Comparison of ENCODE assay signal across 8 mouse cellular contexts in genomic region chr10:67003743-67004526, GRCm38 (mm10).
DNase-seq lines count a peak whose midpoint lies in the region; ATAC-seq and TF ChIP-seq lines count a peak whose summit lies in the region.

No protein-coding gene starts in this region.

- TF ChIP-seq CTCF in spleen, adult 2 months (IDR thresholded peaks at IDR 0.05; ENCODE audit: extremely low read depth, insufficient read depth, insufficient read length, insufficient replicate concordance) = no peak

- peaks cover 31% of the 10 kb centered on the region for H3K27me3 ChIP-seq in erythroblast, embryonic 14.5 days (ENCODE audit: control insufficient read depth)
- no peaks in the 10 kb centered on the region for H3K27me3 ChIP-seq in intestine, embryonic 14.5 days (replicated peaks; ENCODE audit: control insufficient read depth, insufficient read depth, low read length)
- H3K27me3 ChIP-seq in limb, embryonic 15.5 days = no peaks in the 10 kb centered on the region
- no peaks in the 10 kb centered on the region for H3K27me3 ChIP-seq in midbrain, embryonic 14.5 days (ENCODE audit: control insufficient read depth, insufficient read depth, low read length)
- H3K27me3 ChIP-seq in spleen, adult 2 months (ENCODE audit: control insufficient read depth, insufficient read depth, low read length) = no peaks in the 10 kb centered on the region

- peak overlapping the region; percentile 55 for H3K4me3 ChIP-seq in erythroblast, embryonic 14.5 days (replicated peaks)
- peak overlapping the region; percentile 16 for H3K4me3 ChIP-seq in intestine, embryonic 14.5 days (ENCODE audit: low read depth, low read length)
- peak overlapping the region; percentile 30 for H3K4me3 ChIP-seq in limb, embryonic 15.5 days
- peak overlapping the region; percentile 10; the same call in 1 of the 2 replicates for H3K4me3 ChIP-seq in midbrain, embryonic 14.5 days (replicated peaks; ENCODE audit: low read depth, low read length)
- peak overlapping the region; percentile 54 for H3K4me3 ChIP-seq in spleen, adult 2 months (ENCODE audit: extremely low read depth, insufficient read depth, insufficient read length)

- peak; percentile 52 to 59 for DNase-seq in cerebellum, postnatal 25 days
- DNase-seq in gonadal fat pad, adult 2 months (ENCODE audit: low read depth) = peak; percentile 79
- peak; percentile 83 for DNase-seq in intestine, embryonic 14.5 days (ENCODE audit: low spot score)
- peak; percentile 85 for DNase-seq in midbrain, embryonic 14.5 days
- DNase-seq in spleen, adult 2 months (ENCODE audit: low read depth in 1 of 2, low spot score in 2 of 2) = peak; percentile 40 to 42

- H3K4me2 ChIP-seq in intestine, embryonic 14.5 days (ENCODE audit: low read length) = peak overlapping the region; percentile 50
- H3K4me2 ChIP-seq in limb, embryonic 15.5 days = peak overlapping the region; percentile 62
- H3K4me2 ChIP-seq in midbrain, embryonic 14.5 days (ENCODE audit: low read length) = peak overlapping the region; percentile 53

- H3K9ac ChIP-seq in intestine, embryonic 14.5 days (ENCODE audit: low read length) = peak overlapping the region; percentile 41
- 0 out of 2 replicates have a peak overlapping the region, but pooled peaks have one; percentile 1 for H3K9ac ChIP-seq in limb, embryonic 15.5 days
- H3K9ac ChIP-seq in midbrain, embryonic 14.5 days (replicated peaks; ENCODE audit: low read length) = peak overlapping the region; percentile 20; the same call in 1 of the 2 replicates

- H3K36me3 ChIP-seq in erythroblast, embryonic 14.5 days (ENCODE audit: control insufficient read depth) = no peaks in the 10 kb centered on the region
- no peaks in the 10 kb centered on the region for H3K36me3 ChIP-seq in intestine, embryonic 14.5 days (ENCODE audit: control insufficient read depth, insufficient read depth, low read length)
- no peaks in the 10 kb centered on the region for H3K36me3 ChIP-seq in limb, embryonic 15.5 days
- no peaks in the 10 kb centered on the region for H3K36me3 ChIP-seq in midbrain, embryonic 14.5 days (ENCODE audit: control insufficient read depth, insufficient read depth, low read length)
- no peaks in the 10 kb centered on the region for H3K36me3 ChIP-seq in spleen, adult 2 months (ENCODE audit: control insufficient read depth, insufficient read depth, low read length)

- WGBS in intestine, embryonic 14.5 days = 1% methylated on average over 22 of the region's 22 CpGs
- 2% methylated on average over 22 of the region's 22 CpGs for WGBS in limb, embryonic 15.5 days
- under 1% methylated on average over 22 of the region's 22 CpGs for WGBS in midbrain, embryonic 14.5 days
- 2% methylated on average over 22 of the region's 22 CpGs for WGBS in spleen, adult 2 months

- ATAC-seq in erythroblast, adult 5-6 weeks (replicated peaks; ENCODE audit: low FRiP score, poor library complexity, severe bottlenecking) = no peak
- peak; percentile 54 for ATAC-seq in intestine, embryonic 14.5 days (replicated peaks; ENCODE audit: low FRiP score, low TSS enrichment, low read depth)
- ATAC-seq in limb, embryonic 15.5 days (ENCODE audit: insufficient number of reproducible peaks, low FRiP score, low TSS enrichment, low read depth) = peak; percentile 27; the same call in 1 of the 2 replicates
- ATAC-seq in midbrain, embryonic 14.5 days (ENCODE audit: low FRiP score, low TSS enrichment) = peak; percentile 79

- peak overlapping the region; percentile 91 for H3K27ac ChIP-seq in intestine, embryonic 14.5 days (ENCODE audit: low read depth)
- H3K27ac ChIP-seq in limb, embryonic 15.5 days = peak overlapping the region; percentile 98
- peak overlapping the region; percentile 75 for H3K27ac ChIP-seq in midbrain, embryonic 14.5 days (replicated peaks; ENCODE audit: low read depth, low read length)
- H3K27ac ChIP-seq in spleen, adult 2 months (ENCODE audit: insufficient read depth, low read length) = peak overlapping the region; percentile 54

- TF ChIP-seq POLR2A in spleen, adult 2 months (IDR thresholded peaks at IDR 0.05; ENCODE audit: low read depth, low read length) = no peak

- peaks cover 6% of the 10 kb centered on the region for H3K9me3 ChIP-seq in erythroblast, embryonic 14.5 days (ENCODE audit: control insufficient read depth, low read length)
- H3K9me3 ChIP-seq in intestine, embryonic 14.5 days (ENCODE audit: control insufficient read depth, low read length) = no peaks in the 10 kb centered on the region
- no peaks in the 10 kb centered on the region for H3K9me3 ChIP-seq in limb, embryonic 15.5 days
- H3K9me3 ChIP-seq in midbrain, embryonic 14.5 days (ENCODE audit: control insufficient read depth, low read length) = no peaks in the 10 kb centered on the region

- peaks cover 25% of the 10 kb centered on the region for H3K4me1 ChIP-seq in erythroblast, embryonic 14.5 days (ENCODE audit: control insufficient read depth)
- H3K4me1 ChIP-seq in intestine, embryonic 14.5 days (replicated peaks; ENCODE audit: control insufficient read depth, insufficient read depth, low read length) = peaks cover 26% of the 10 kb centered on the region; the same call in 1 of the 2 replicates
- peaks cover 31% of the 10 kb centered on the region for H3K4me1 ChIP-seq in limb, embryonic 15.5 days
- H3K4me1 ChIP-seq in midbrain, embryonic 14.5 days (ENCODE audit: control insufficient read depth, insufficient read depth, low read length) = peaks cover 25% of the 10 kb centered on the region
- peaks cover 8% of the 10 kb centered on the region for H3K4me1 ChIP-seq in spleen, adult 2 months (ENCODE audit: control insufficient read depth, insufficient read depth, insufficient read length)
